Mouse (Mus musculus): ENCODE results near the gene Elane.

DNA sequence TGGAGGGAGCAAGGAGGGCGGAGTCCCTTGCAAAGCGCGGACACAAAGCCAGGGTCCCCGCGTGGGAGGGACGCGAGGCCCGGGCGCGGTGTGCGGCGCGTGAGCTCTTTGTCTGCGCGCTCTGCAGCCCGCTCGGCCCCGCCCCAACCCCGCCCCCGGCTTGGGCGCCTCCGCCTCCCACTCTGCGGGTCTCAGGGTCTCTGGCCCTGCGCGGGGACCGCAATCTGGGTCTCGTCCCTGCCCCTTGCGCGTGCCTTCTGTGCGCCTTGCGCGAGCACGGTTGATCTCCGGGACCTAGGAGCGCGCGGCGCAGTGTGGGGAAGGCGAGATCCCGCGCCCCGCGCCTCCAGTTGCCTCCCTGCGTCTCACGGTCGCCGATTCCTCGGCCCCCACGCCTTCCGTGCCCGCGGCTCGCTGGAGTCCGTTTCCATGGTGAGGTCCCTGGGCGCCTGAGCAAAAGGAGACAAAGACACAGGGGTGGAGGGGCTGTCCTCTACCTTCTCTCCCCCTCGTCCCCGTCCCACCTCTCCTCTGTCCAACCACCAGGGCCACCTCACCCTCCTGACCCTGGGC, 11.7 kb upstream of the Elane start, which contains the start of the genes Prtn3 and Plppr3:
- 0 out of 2 replicates have a peak, but pooled peaks have one; percentile 5 for TF ChIP-seq CTCF (IDR thresholded peaks at IDR 0.05; ENCODE audit: low read depth)
- TF ChIP-seq EP300 (optimal IDR thresholded peaks at IDR 0.05) = no peak
